Mouse (Mus musculus) liver, embryonic 13.5 days (tissue): ENCODE results near the gene Gzmn. TPM values are rescaled to one million over a fixed set of nuclear protein-coding genes. Genes with fewer than 3 reads are reported as not detected.
"Not testable (repeated sequence)": the region's sequence is repeated elsewhere in the genome, so short reads cannot be mapped to it uniquely, and the experiment has no call there.

Source experiments
- ATAC-seq: fragments of 200-750 bp; cut with Nextera tagmentation; 2 replicates; pipeline ENCODE4 v1.8.0; 2017; ENCODE audit warnings: low read depth, mild to moderate bottlenecking, moderate number of reproducible peaks, moderate library complexity
- DNase-seq: peaks from one replicate; pipeline ENCODE4 v3.0.0; 2022
- H3K27ac ChIP-seq: fragments of 300-500 bp; sonication (generic); 2 replicates; pipeline ENCODE4 v1.5.1; 2015; ENCODE audit warnings: moderate library complexity, mild to moderate bottlenecking, inconsistent platforms
- H3K27me3 ChIP-seq: fragments of 300-500 bp; sonication (generic); 2 replicates; pipeline ENCODE4 v1.6.1; 2015; ENCODE audit warnings: mild to moderate bottlenecking, inconsistent platforms
- H3K36me3 ChIP-seq: fragments of 300-500 bp; sonication (generic); 2 replicates; pipeline ENCODE4 v1.6.1; 2015; ENCODE audit warnings: mild to moderate bottlenecking, inconsistent platforms
- H3K4me1 ChIP-seq: fragments of 300-500 bp; sonication (generic); replicated peaks from 2 replicates; pipeline ENCODE4 v1.6.1; 2015; ENCODE audit warnings: inconsistent platforms
- H3K4me2 ChIP-seq: fragments of 300-500 bp; sonication (generic); 2 replicates; pipeline ENCODE4 v1.6.1; 2015; ENCODE audit warnings: inconsistent platforms, mild to moderate bottlenecking, moderate library complexity
- H3K4me3 ChIP-seq: fragments of 300-500 bp; sonication (generic); replicated peaks from 2 replicates; pipeline ENCODE4 v1.5.1; 2015; ENCODE audit warnings: mild to moderate bottlenecking, inconsistent platforms
- H3K9ac ChIP-seq: fragments of 300-500 bp; sonication (generic); 2 replicates; pipeline ENCODE4 v1.6.1; 2015; ENCODE audit warnings: mild to moderate bottlenecking, inconsistent platforms
- H3K9me3 ChIP-seq: fragments of 300-500 bp; sonication (generic); replicated peaks from 2 replicates; pipeline ENCODE4 v1.6.1; 2016; ENCODE audit warnings: inconsistent platforms
- WGBS: fragments of 180-500 bp; shearing (Covaris S2); methylation state at CpG from one replicate; pipeline ENCODE4 v1.1.7; 2015; ENCODE audit not compliant: insufficient replicate concordance; 5-methylcytosine and 5-hydroxymethylcytosine counted together
- polyA plus RNA-seq: library from polyadenylated mRNA; unstranded; fragments of >200 nt; fragmentation: Nextera tagmentation; extraction: Ambion mirVana; gene quantifications from 2 replicates; pipeline ENCODE4 v1.2.1, GENCODE M21; 2015

Gene Gzmn
- not detected in 2 replicates for polyA plus RNA-seq

DNA sequence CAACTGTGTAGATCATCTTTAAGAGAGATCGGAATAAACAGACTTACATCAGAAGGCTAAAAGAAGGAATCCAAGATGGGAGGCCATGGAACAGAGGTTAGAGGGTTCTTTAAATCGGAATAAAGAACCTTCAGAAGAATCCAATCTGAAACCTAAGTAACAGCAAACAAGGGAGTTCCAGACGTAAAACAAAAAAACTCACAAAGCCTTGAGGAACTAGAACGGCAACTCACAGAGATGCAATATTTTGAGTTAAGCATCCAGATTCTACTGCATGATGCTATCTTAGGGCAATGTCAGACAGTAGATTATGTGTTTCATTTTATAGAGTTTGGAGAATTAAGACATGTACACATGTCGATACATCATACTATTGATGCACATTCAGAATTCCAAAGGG lies at the start of gene Gzmn:
Gene Gzmn (minus strand): TSS at position 101 of the 400 bp plus-strand sequence.
- ATAC-seq: no peak
- Histone ChIP-seq H3K27ac (no peak within 1 kb of the TSS), H3K4me2 (no peak within 1 kb of the TSS), H3K36me3 (no peaks in the 10 kb centered on the region), H3K4me1 (no peaks in the 10 kb centered on the region), H3K4me3 (no peak within 1 kb of the TSS), H3K27me3 (no peaks in the 10 kb centered on the region), H3K9me3 (no peaks in the 10 kb centered on the region), H3K9ac (no peak within 1 kb of the TSS)
- no peak for DNase-seq
- 65% methylated on average over 5 of the region's 5 CpGs for WGBS

DNA sequence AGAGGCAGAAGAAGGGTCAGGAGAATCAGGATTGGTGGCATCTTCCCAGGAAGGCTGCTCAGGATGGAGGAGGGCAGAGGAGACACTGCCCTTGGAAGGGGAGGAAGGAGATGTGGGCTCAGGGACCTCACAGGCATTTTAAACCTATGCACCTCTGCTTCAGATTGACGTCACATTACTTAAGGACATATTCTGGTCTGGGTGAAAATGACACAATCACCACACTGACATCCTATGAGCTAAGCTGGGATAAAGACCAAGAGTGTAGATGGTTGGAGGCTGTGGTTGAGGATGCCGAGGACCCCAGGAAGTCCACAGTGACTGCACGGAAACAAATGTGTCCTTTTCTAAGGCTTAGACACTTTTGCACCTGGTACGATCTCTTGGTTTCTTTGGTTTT lies 36.9 kb upstream of the Gzmn start, which contains the start of gene Gzmf:
Gene Gzmf (minus strand): TSS at position 101 of the 400 bp plus-strand sequence.
- Histone ChIP-seq H3K4me1 (no peaks in the 10 kb centered on the region), H3K9me3 (no peaks in the 10 kb centered on the region), H3K36me3 (no peaks in the 10 kb centered on the region), H3K9ac (no peak within 1 kb of the TSS), H3K4me2 (no peak within 1 kb of the TSS), H3K27ac (no peak within 1 kb of the TSS), H3K4me3 (no peak within 1 kb of the TSS), H3K27me3 (no peaks in the 10 kb centered on the region)
- ATAC-seq: no peak
- DNase-seq: no peak
- 70% methylated on average over 4 of the region's 4 CpGs for WGBS

- Histone ChIP-seq H3K9me3 (no peaks in the 10 kb centered on the region), H3K27me3 (no peaks in the 10 kb centered on the region), H3K36me3 (no peaks in the 10 kb centered on the region), H3K4me3 (no peak overlapping the region), H3K9ac (no peak overlapping the region), H3K4me1 (no peaks in the 10 kb centered on the region), H3K27ac (no peak overlapping the region), H3K4me2 (no peak overlapping the region)
- no peak for DNase-seq
- WGBS: 59% methylated on average over 1 of the region's 1 CpGs
- ATAC-seq: no peak
Measured at GRCm38 (mm10) chr14:56205613-56206012, 31.2 kb upstream of the Gzmn start.

- not testable (repeated sequence) for H3K4me3 ChIP-seq, H3K27ac ChIP-seq, H3K36me3 ChIP-seq, H3K9ac ChIP-seq, H3K4me1 ChIP-seq, DNase-seq, H3K9me3 ChIP-seq, H3K27me3 ChIP-seq, ATAC-seq, H3K4me2 ChIP-seq
- 24% methylated on average over 5 of the region's 5 CpGs for WGBS
Measured at GRCm38 (mm10) chr14:56205021-56205420, 30.6 kb upstream of the Gzmn start.

- Histone ChIP-seq H3K4me1 (no peaks in the 10 kb centered on the region), H3K36me3 (no peaks in the 10 kb centered on the region), H3K4me2 (no peak overlapping the region), H3K27me3 (no peaks in the 10 kb centered on the region), H3K27ac (no peak overlapping the region), H3K4me3 (no peak overlapping the region), H3K9me3 (no peaks in the 10 kb centered on the region), H3K9ac (no peak overlapping the region)
- ATAC-seq: no peak
- DNase-seq: peak; percentile 10
- 8% methylated on average over 2 of the region's 2 CpGs for WGBS
Measured at GRCm38 (mm10) chr14:56203975-56204374, 29.6 kb upstream of the Gzmn start.

- Histone ChIP-seq H3K4me1 (no peaks in the 10 kb centered on the region), H3K9ac (no peak overlapping the region), H3K4me3 (no peak overlapping the region), H3K4me2 (no peak overlapping the region), H3K27ac (no peak overlapping the region), H3K9me3 (no peaks in the 10 kb centered on the region), H3K27me3 (no peaks in the 10 kb centered on the region), H3K36me3 (no peaks in the 10 kb centered on the region)
- DNase-seq (no peak), ATAC-seq (no peak)
- WGBS: 37% methylated on average over 6 of the region's 6 CpGs
Measured at GRCm38 (mm10) chr14:56186946-56187345, 12.5 kb upstream of the Gzmn start.

GRCm38 (mm10) chr14:56186521-56186920 lies 12.1 kb upstream of the Gzmn start:
- no peak for ATAC-seq
- 59% methylated on average over 5 of the region's 5 CpGs for WGBS

GRCm38 (mm10) chr14:56177651-56178050 lies 3.3 kb upstream of the Gzmn start:
- H3K36me3 ChIP-seq, ATAC-seq, H3K4me2 ChIP-seq, H3K9ac ChIP-seq, H3K9me3 ChIP-seq, H3K27me3 ChIP-seq, H3K4me3 ChIP-seq, H3K27ac ChIP-seq, H3K4me1 ChIP-seq: not testable (repeated sequence)
- 17% methylated on average over 8 of the region's 8 CpGs for WGBS
- DNase-seq: peak; percentile 5

More at GRCm38 (mm10) chr14:56186521-56186920, 12.1 kb upstream of the Gzmn start:
- Histone ChIP-seq H3K4me1 (no peaks in the 10 kb centered on the region), H3K9me3 (no peaks in the 10 kb centered on the region), H3K36me3 (no peaks in the 10 kb centered on the region), H3K27ac (no peak overlapping the region), H3K4me3 (no peak overlapping the region), H3K27me3 (no peaks in the 10 kb centered on the region), H3K4me2 (no peak overlapping the region), H3K9ac (no peak overlapping the region)
- no peak for DNase-seq

DNA sequence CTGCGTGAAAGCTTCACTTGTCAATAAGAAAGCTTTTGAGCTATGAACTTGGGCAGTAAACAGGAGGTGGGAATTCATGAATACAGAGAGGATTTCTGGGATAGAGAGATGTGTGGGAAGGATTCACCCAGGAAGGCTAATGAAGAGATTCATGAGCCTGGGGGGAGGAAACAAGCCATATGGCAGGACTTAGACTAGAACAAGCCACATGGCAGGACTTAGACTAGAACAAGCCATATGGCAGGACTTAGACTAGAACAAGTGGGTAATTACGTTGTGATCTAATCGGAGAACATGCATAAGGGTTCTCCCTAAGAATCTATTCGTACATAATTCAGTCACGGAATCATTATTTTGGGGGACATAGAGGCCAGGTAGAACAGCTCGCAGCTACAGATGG lies 1.0 kb downstream of the Gzmn start:
- no peaks in the 10 kb centered on the region for H3K36me3 ChIP-seq
- no peak overlapping the region for H3K9ac ChIP-seq
- H3K9me3 ChIP-seq: no peaks in the 10 kb centered on the region
- no peaks in the 10 kb centered on the region for H3K27me3 ChIP-seq
- H3K4me1 ChIP-seq: no peaks in the 10 kb centered on the region
- H3K4me3 ChIP-seq: no peak overlapping the region
- H3K27ac ChIP-seq: no peak overlapping the region
- ATAC-seq (no peak), DNase-seq (no peak)
- WGBS: 83% methylated on average over 6 of the region's 6 CpGs
- no peak overlapping the region for H3K4me2 ChIP-seq

GRCm38 (mm10) chr14:56172744-56173143 lies 1.7 kb downstream of the Gzmn start:
- no peak overlapping the region for H3K9ac ChIP-seq
- H3K27ac ChIP-seq: no peak overlapping the region
- no peak for ATAC-seq
- H3K4me2 ChIP-seq: no peak overlapping the region
- no peaks in the 10 kb centered on the region for H3K4me1 ChIP-seq
- 67% methylated on average over 5 of the region's 5 CpGs for WGBS
- no peak for DNase-seq
- no peak overlapping the region for H3K4me3 ChIP-seq
- no peaks in the 10 kb centered on the region for H3K27me3 ChIP-seq
- H3K36me3 ChIP-seq: no peaks in the 10 kb centered on the region
- H3K9me3 ChIP-seq: no peaks in the 10 kb centered on the region

GRCm38 (mm10) chr14:56168009-56168408 lies 6.4 kb downstream of the Gzmn start:
- H3K4me2 ChIP-seq: no peak overlapping the region
- no peak overlapping the region for H3K9ac ChIP-seq
- no peak for DNase-seq
- H3K9me3 ChIP-seq: no peaks in the 10 kb centered on the region
- WGBS: 48% methylated on average over 6 of the region's 6 CpGs
- no peaks in the 10 kb centered on the region for H3K36me3 ChIP-seq
- H3K4me3 ChIP-seq: no peak overlapping the region
- no peak for ATAC-seq
- no peaks in the 10 kb centered on the region for H3K4me1 ChIP-seq
- H3K27ac ChIP-seq: no peak overlapping the region
- H3K27me3 ChIP-seq: no peaks in the 10 kb centered on the region

- no peak for ATAC-seq
- no peak overlapping the region for H3K9ac ChIP-seq
- 53% methylated on average over 2 of the region's 2 CpGs for WGBS
Measured at GRCm38 (mm10) chr14:56162109-56162508, 12.3 kb downstream of the Gzmn start.

More at GRCm38 (mm10) chr14:56162109-56162508, 12.3 kb downstream of the Gzmn start:
- no peak for DNase-seq
- Histone ChIP-seq H3K4me2 (no peak overlapping the region), H3K4me1 (no peaks in the 10 kb centered on the region), H3K4me3 (no peak overlapping the region), H3K27ac (no peak overlapping the region), H3K27me3 (no peaks in the 10 kb centered on the region), H3K36me3 (no peaks in the 10 kb centered on the region), H3K9me3 (no peaks in the 10 kb centered on the region)
